Mouse (Mus musculus) CH12.LX (cell line): ENCODE results near the gene Enpp4. TPM values are rescaled to one million over a fixed set of nuclear protein-coding genes. Genes with fewer than 3 reads are reported as not detected.

Source experiments
- DNase-seq: peaks from one replicate; pipeline ENCODE4 v3.0.0-alpha.2; 2013; ENCODE audit errors: extremely low read depth
- H3K27ac ChIP-seq: 2 replicates; pipeline ENCODE4 v1.5.1; 2012; ENCODE audit warnings: low read depth, mild to moderate bottlenecking, control low read depth, moderate library complexity; ENCODE audit not compliant: insufficient read depth
- H3K27me3 ChIP-seq: replicated peaks from 2 replicates; pipeline ENCODE3; 2012; ENCODE audit warnings: inconsistent platforms
- H3K36me3 ChIP-seq, 2 experiments: replicated peaks in 1 of 2; 2 replicates each; pipeline versions ENCODE3 to v1.6.1; 2012; ENCODE audit warnings: inconsistent platforms in 1 of 2, low read length in 1 of 2, mild to moderate bottlenecking in 1 of 2, mixed read lengths in 1 of 2, moderate library complexity in 1 of 2; ENCODE audit not compliant: control insufficient read depth in 1 of 2, insufficient read depth in 1 of 2
- H3K4me1 ChIP-seq, 2 experiments: 2 replicates each; pipeline ENCODE4 v1.6.1; 2012; ENCODE audit warnings: inconsistent platforms in 1 of 2, moderate library complexity in 1 of 2; ENCODE audit not compliant: insufficient read depth in 2 of 2, control insufficient read depth in 1 of 2
- H3K4me2 ChIP-seq: 2 replicates; pipeline ENCODE4 v1.6.1; 2012; ENCODE audit warnings: low read depth, mild to moderate bottlenecking, control low read depth; ENCODE audit not compliant: poor library complexity, insufficient read depth, severe bottlenecking
- H3K4me3 ChIP-seq, 3 experiments: fragments of 150-350 bp in 1 of 3; sonication (generic) in 1 of 3; replicated peaks in 1 of 3; 2 replicates each; pipeline versions ENCODE3 to v1.5.1; 2011 to 2012; ENCODE audit warnings: low read depth in 2 of 3, low read length in 2 of 3, mild to moderate bottlenecking in 2 of 3, moderate library complexity in 2 of 3, control low read depth in 1 of 3, improper control_type of control experiment in 1 of 3, inconsistent platforms in 1 of 3, mixed read lengths in 1 of 3; ENCODE audit not compliant: poor library complexity in 1 of 3
- H3K79me2 ChIP-seq: replicated peaks from 2 replicates; pipeline ENCODE4 v1.6.1; 2012; ENCODE audit warnings: mild to moderate bottlenecking, moderate library complexity; ENCODE audit not compliant: control insufficient read depth, poor library complexity, insufficient read depth, severe bottlenecking; ENCODE audit errors: extremely low read depth
- H3K9ac ChIP-seq: 2 replicates; pipeline ENCODE4 v1.6.1; 2012; ENCODE audit warnings: low read depth, mild to moderate bottlenecking, control low read depth, moderate library complexity; ENCODE audit not compliant: insufficient read depth
- H3K9me3 ChIP-seq: replicated peaks from 2 replicates; pipeline ENCODE3; 2012; ENCODE audit warnings: low read length, inconsistent platforms, mixed read lengths
- BHLHE40 ChIP-seq: IDR thresholded peaks from 2 replicates; pipeline ENCODE4 v1.6.1; 2011; ENCODE audit warnings: mild to moderate bottlenecking, low read depth, low read length, improper control_type of control experiment
- CHD1 ChIP-seq: IDR thresholded peaks from 2 replicates; pipeline ENCODE4 v1.6.1; 2012; ENCODE audit warnings: low read depth, low read length, improper control_type of control experiment, inconsistent platforms
- CHD2 ChIP-seq: IDR thresholded peaks from 2 replicates; pipeline ENCODE4 v1.6.1; 2011; ENCODE audit warnings: low read length, improper control_type of control experiment
- CTCF ChIP-seq, 2 experiments: IDR thresholded peaks in 1 of 2; conservative IDR thresholded peaks in 1 of 2; 2 replicates each; pipeline ENCODE4 v1.5.1; 2011 to 2012; ENCODE audit warnings: low read depth in 2 of 2, low read length in 2 of 2, improper control_type of control experiment in 1 of 2, inconsistent platforms in 1 of 2, mild to moderate bottlenecking in 1 of 2, moderate library complexity in 1 of 2
- ELF1 ChIP-seq: IDR thresholded peaks from 2 replicates; pipeline ENCODE4 v1.6.1; 2014; ENCODE audit warnings: low read depth, mild to moderate bottlenecking, inconsistent platforms, low read length, improper control_type of control experiment
- EP300 ChIP-seq: IDR thresholded peaks from 2 replicates; pipeline ENCODE4 v1.6.1; 2011; ENCODE audit warnings: low read length, improper control_type of control experiment
- ETS1 ChIP-seq: conservative IDR thresholded peaks from 2 replicates; pipeline ENCODE4 v1.6.1; 2012; ENCODE audit warnings: low read depth, mild to moderate bottlenecking, inconsistent platforms, low read length, improper control_type of control experiment, moderate library complexity
- GABPA ChIP-seq: IDR thresholded peaks from 2 replicates; pipeline ENCODE4 v1.6.1; 2012; ENCODE audit warnings: low read depth, low read length, improper control_type of control experiment, inconsistent platforms; ENCODE audit not compliant: insufficient replicate concordance
- IRF4 ChIP-seq: IDR thresholded peaks from 2 replicates; pipeline ENCODE4 v1.6.1; 2014; ENCODE audit warnings: low read depth, mild to moderate bottlenecking, inconsistent platforms, low read length, improper control_type of control experiment
- JUN ChIP-seq: IDR thresholded peaks from 2 replicates; pipeline ENCODE4 v1.6.1; 2011; ENCODE audit warnings: low read depth, mild to moderate bottlenecking, low read length, improper control_type of control experiment, moderate library complexity; ENCODE audit not compliant: insufficient read depth
- JUND ChIP-seq: conservative IDR thresholded peaks from 2 replicates; pipeline ENCODE4 v1.6.1; 2011; ENCODE audit warnings: low read depth, low read length, improper control_type of control experiment
- KAT2A ChIP-seq: IDR thresholded peaks from 2 replicates; pipeline ENCODE4 v1.6.1; 2012; ENCODE audit warnings: low read length, improper control_type of control experiment, inconsistent platforms; ENCODE audit not compliant: insufficient replicate concordance
- MAFK ChIP-seq: IDR thresholded peaks from 2 replicates; pipeline ENCODE4 v1.6.1; 2011; ENCODE audit warnings: low read length, improper control_type of control experiment; ENCODE audit not compliant: insufficient replicate concordance
- MAX ChIP-seq: IDR thresholded peaks from 2 replicates; pipeline ENCODE4 v1.6.1; 2011; ENCODE audit warnings: low read length, improper control_type of control experiment
- MEF2A ChIP-seq: IDR thresholded peaks from 2 replicates; pipeline ENCODE4 v1.6.1; 2014; ENCODE audit warnings: low read depth, mild to moderate bottlenecking, inconsistent platforms, low read length, improper control_type of control experiment, borderline replicate concordance
- MXI1 ChIP-seq: IDR thresholded peaks from 2 replicates; pipeline ENCODE4 v1.6.1; 2011; ENCODE audit warnings: mild to moderate bottlenecking, low read depth, low read length, improper control_type of control experiment
- MYC ChIP-seq: IDR thresholded peaks from 2 replicates; pipeline ENCODE4 v1.6.1; 2011; ENCODE audit warnings: low read depth, mild to moderate bottlenecking, improper control_type of control experiment, low read length
- NELFE ChIP-seq: IDR thresholded peaks from 2 replicates; pipeline ENCODE4 v1.6.1; 2011; ENCODE audit warnings: low read depth, low read length, improper control_type of control experiment
- NRF1 ChIP-seq: IDR thresholded peaks from 2 replicates; pipeline ENCODE4 v1.6.1; 2014; ENCODE audit warnings: low read depth, mild to moderate bottlenecking, inconsistent platforms, low read length, improper control_type of control experiment, moderate library complexity
- PAX5 ChIP-seq: IDR thresholded peaks from 2 replicates; pipeline ENCODE4 v1.6.1; 2012; ENCODE audit warnings: low read length, inconsistent platforms, mixed read lengths
- RAD21 ChIP-seq: IDR thresholded peaks from 2 replicates; pipeline ENCODE4 v1.6.1; 2011; ENCODE audit warnings: low read depth, mild to moderate bottlenecking, low read length, improper control_type of control experiment, moderate library complexity
- SIN3A ChIP-seq: IDR thresholded peaks from 2 replicates; pipeline ENCODE4 v1.6.1; 2012; ENCODE audit warnings: low read length, improper control_type of control experiment, inconsistent platforms
- SMC3 ChIP-seq: IDR thresholded peaks from 2 replicates; pipeline ENCODE4 v1.6.1; 2011; ENCODE audit warnings: low read depth, low read length, improper control_type of control experiment
- TBP ChIP-seq: conservative IDR thresholded peaks from 2 replicates; pipeline ENCODE4 v1.6.1; 2011; ENCODE audit warnings: low read depth, low read length, improper control_type of control experiment
- UBTF ChIP-seq: IDR thresholded peaks from 2 replicates; pipeline ENCODE4 v1.6.1; 2012; ENCODE audit warnings: low read depth, mild to moderate bottlenecking, inconsistent platforms, low read length, improper control_type of control experiment, moderate library complexity
- USF1 ChIP-seq: IDR thresholded peaks from 2 replicates; pipeline ENCODE4 v1.6.1; 2014; ENCODE audit warnings: low read depth, mild to moderate bottlenecking, inconsistent platforms, low read length, improper control_type of control experiment
- USF2 ChIP-seq: conservative IDR thresholded peaks from 2 replicates; pipeline ENCODE4 v1.6.1; 2011; ENCODE audit warnings: low read depth, low read length, improper control_type of control experiment
- ZKSCAN1 ChIP-seq: IDR thresholded peaks from 2 replicates; pipeline ENCODE4 v1.6.1; 2012; ENCODE audit warnings: low read depth, inconsistent platforms, low read length, improper control_type of control experiment, borderline replicate concordance
- ZMIZ1 ChIP-seq: IDR thresholded peaks from 2 replicates; pipeline ENCODE4 v1.6.1; 2012; ENCODE audit warnings: low read depth, mild to moderate bottlenecking, inconsistent platforms, low read length, improper control_type of control experiment
- ZNF384 ChIP-seq: IDR thresholded peaks from 2 replicates; pipeline ENCODE4 v1.6.1; 2012; ENCODE audit warnings: low read depth, low read length, improper control_type of control experiment, inconsistent platforms
- dilution Hi-C: fragments of 300-500 bp; cut with MboI; formaldehyde crosslinking; loops from 2 replicates; pipeline ENCODE4 v1.14.3; 2020; ENCODE audit warnings: low sequenced_read_pairs; ENCODE audit not compliant: extremely low pct_unique_long_range_greater_than_20kb, extremely low pct_ligation_motif_present
- in situ Hi-C: fragments of 300-500 bp; cut with MboI; formaldehyde crosslinking; loops from 3 replicates; pipeline ENCODE4 v1.14.3; 2019; ENCODE audit warnings: low sequenced_read_pairs, low pct_ligation_motif_present, low pct_unique_long_range_greater_than_20kb, mixed read lengths
- polyA plus RNA-seq: library from polyadenylated mRNA; unstranded; fragments of >175 nt; gene quantifications from 2 replicates; pipeline ENCODE4 v1.2.1, GENCODE M21; 2012; ENCODE audit warnings: low read depth; ENCODE audit not compliant: insufficient read length
- total RNA-seq, 2 experiments: library from RNA; depleted of rRNA; stranded (reverse); fragments of 300-350 nt in 1 of 2; fragments of >200 nt in 1 of 2; gene quantifications; 2 replicates each; pipeline ENCODE4 v1.2.3; 2012 to 2014

The Enpp4 gene
- total and polyA plus RNA-seq, 3 experiments: 0.11 to 0.34 (median 0.16) TPM

DNA sequence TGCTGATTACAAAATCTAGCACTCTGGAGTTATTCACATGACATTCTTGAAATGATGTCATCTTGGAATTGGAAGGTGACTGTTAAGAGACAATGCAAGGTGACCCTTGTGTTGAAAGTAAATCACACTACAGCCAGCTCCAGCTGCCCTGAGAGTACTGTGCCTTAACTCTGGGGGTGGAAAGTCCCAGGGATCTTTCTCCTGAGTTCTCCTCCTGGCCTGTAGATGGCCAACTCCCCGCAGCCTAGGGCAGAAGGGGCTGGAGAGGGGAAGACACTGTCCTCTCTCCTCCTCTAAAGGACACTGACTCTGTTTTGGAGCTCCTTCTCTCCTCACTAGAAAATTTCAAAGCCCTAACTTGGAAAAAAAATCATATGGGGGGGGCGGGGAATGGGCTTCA lies 14.1 kb downstream of the Enpp4 start:
- no peak overlapping the region for H3K27ac ChIP-seq
- peaks cover 84% of the 10 kb centered on the region for H3K27me3 ChIP-seq
- in situ Hi-C loops: no loop called here
- H3K36me3 ChIP-seq: no peaks in the 10 kb centered on the region
- H3K4me1 ChIP-seq: peaks cover 9 to 28% of the 10 kb centered on the region in 2 experiments
- H3K9me3 ChIP-seq: no peaks in the 10 kb centered on the region
- no peak for DNase-seq
- H3K79me2 ChIP-seq: no peaks in the 10 kb centered on the region
- H3K9ac ChIP-seq: no peak overlapping the region
- peak in 1 of 2 experiments; percentile 26; a peak in 2 of 4 replicates for TF ChIP-seq CTCF (conservative IDR thresholded peaks at IDR 0.05 in 1 of 2, IDR thresholded peaks at IDR 0.05 in 1 of 2; ENCODE audit: low read depth in 2 of 2, low read length in 2 of 2)
- TF ChIP-seq ZMIZ1: no peak
- TF ChIP-seq, all 38 proteins: peak for 1
- Histone ChIP-seq H3K4me3 (no peak overlapping the region), H3K4me2 (no peak overlapping the region)
- dilution Hi-C loops: no loop called here

DNA sequence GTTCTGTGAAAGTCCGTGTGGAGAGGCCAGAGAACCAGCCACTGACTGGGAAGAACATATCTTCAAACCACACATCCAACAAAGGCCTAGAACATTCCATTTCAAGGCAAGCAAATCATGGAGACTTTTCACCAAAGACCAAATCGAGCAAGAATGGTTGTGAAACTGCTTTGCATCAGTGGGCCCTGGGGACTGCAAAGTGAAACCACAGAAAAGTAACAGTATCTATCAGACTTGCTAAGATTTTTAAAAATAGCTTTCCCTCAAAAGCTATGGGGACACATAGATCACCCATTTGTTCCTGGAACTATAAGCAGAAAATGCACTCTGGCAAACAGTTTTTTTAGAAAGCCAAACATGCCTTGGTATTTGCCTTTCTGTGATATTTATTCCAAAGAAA lies 14.7 kb downstream of the Enpp4 start:
- Histone ChIP-seq H3K9me3 (no peaks in the 10 kb centered on the region), H3K9ac (no peak overlapping the region), H3K27me3 (peaks cover 84% of the 10 kb centered on the region), H3K36me3 (no peaks in the 10 kb centered on the region), H3K4me2 (peak overlapping the region; percentile 29; the same call in 1 of the 2 replicates), H3K27ac (no peak overlapping the region), H3K79me2 (no peaks in the 10 kb centered on the region), H3K4me3 (no peak overlapping the region)
- TF ChIP-seq SIN3A (no peak), MAX (no peak), ZKSCAN1 (no peak), IRF4 (peak; percentile 85), MAFK (peak; percentile 76; the same call in 1 of the 2 replicates), MXI1 (no peak), NELFE (no peak), TBP (no peak), EP300 (peak; percentile 63), JUN (peak; percentile 45), USF1 (no peak), ZNF384 (no peak), ELF1 (no peak), CTCF (conservative IDR thresholded peaks at IDR 0.05 in 1 of 2, IDR thresholded peaks at IDR 0.05 in 1 of 2; ENCODE audit: low read depth in 2 of 2, low read length in 2 of 2) (no peak), PAX5 (no peak), ETS1 (peak; percentile 47), RAD21 (no peak), MYC (no peak), MEF2A (peak; percentile 89; the same call in 1 of the 2 replicates), KAT2A (0 out of 2 replicates have a peak, but pooled peaks have one; percentile 10), USF2 (no peak), NRF1 (no peak), SMC3 (no peak), UBTF (no peak), BHLHE40 (peak; percentile 50), CHD1 (no peak), JUND (no peak), CHD2 (no peak), GABPA (no peak)
- TF ChIP-seq, all 38 proteins: peak for 8
- dilution Hi-C loops (no loop called here), in situ Hi-C loops (no loop called here)
- peak; percentile 45 for DNase-seq
- peaks cover 9 to 28% of the 10 kb centered on the region in 2 experiments for H3K4me1 ChIP-seq
